Mouse (Mus musculus): Measurements from ENCODE around the gene Proser3. TPM values are rescaled to one million over a fixed set of nuclear protein-coding genes. Genes with fewer than 3 reads are reported as not detected.

The Proser3 gene
- total RNA-seq, 2 experiments from 2014 or later: 4.0 to 4.1 TPM

DNA sequence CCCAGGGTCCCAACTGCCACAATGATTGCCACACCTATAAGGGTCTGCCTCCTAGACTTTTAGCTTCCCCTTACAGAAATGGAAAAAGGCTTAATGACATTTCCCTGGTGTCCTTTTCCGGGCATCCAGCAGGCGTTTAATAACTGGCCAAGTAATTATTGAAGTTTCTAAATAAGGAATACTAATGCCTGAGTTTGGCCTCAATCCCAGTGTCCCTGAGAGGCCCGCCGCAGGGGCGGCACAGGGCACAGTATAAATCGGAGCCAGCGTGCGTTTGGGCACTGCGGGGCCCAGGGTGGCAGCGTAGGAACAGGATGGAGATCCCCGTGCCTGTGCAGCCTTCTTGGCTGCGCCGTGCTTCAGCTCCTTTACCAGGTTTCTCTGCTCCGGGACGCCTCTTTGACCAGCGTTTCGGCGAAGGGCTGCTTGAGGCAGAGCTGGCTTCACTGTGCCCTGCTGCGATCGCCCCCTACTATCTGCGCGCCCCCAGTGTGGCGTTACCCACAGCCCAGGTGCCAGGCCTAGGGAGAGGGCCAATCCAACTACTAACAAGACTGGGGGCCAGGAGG lies 1.0 kb upstream of the Proser3 start:
- no peak for DNase-seq (ENCODE audit: low spot score in 2 of 2)
- no peak; the same call in 1 of the 2 replicates for TF ChIP-seq CTCF (conservative IDR thresholded peaks at IDR 0.05)
- Histone ChIP-seq H3K27ac (peak overlapping the region; percentile 97), H3K4me3 (peak overlapping the region; percentile 69)

DNA sequence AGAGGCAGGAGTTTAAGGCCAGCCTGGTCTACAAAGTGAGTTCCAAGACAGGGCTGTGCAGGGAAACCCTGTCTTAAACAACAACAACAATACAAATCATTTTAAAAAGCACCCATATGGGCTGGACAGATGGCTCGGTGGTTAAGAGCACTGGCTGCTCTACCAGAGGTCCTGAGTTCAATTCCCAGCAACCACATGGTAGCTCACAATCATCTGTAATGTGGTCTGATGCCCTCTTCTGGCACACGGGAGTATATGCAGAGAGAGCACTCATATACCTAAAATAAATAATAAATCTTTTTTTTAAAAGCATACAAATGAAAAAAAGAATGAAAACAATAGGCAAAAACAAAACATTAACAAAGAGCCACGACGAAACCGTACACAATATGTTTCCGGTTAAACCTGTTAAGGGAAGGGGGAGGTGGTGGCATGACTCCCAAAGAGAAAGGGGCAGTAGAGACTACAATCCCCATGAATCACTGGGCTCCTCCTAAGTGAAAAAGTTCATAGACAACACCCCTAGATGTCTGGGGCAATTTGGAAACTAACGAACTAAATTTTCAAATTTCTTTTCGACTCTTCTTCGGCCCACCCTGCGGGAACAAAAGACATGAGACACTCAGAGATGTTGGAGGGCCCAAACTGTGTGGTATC lies 526 bp downstream of the Proser3 start:
- no peak for DNase-seq (ENCODE audit: low spot score in 2 of 2)
- Histone ChIP-seq H3K4me3 (peak overlapping the region; percentile 69), H3K27ac (peak overlapping the region; percentile 97)
- peak; percentile 85 for TF ChIP-seq CTCF (conservative IDR thresholded peaks at IDR 0.05)

DNA sequence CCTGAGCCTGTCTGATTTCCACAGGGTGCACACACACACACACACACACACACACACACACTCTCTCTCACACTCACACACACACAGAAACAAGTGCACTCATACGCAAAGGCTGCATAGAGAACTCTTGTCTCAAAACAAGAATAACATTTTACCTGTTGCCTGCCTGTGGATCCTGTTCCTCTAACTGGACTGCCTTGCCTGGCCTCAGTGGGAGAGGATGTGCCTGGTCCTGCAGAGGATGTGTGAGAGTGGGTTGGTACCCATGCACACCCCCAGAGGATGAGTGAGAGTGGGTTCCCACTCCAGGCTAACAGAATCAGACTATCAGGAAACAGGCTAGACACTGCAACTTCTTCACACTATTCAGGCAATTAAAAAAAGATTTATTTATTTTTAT lies 1.5 kb downstream of the Proser3 start:
- DNase-seq (ENCODE audit: low spot score in 2 of 2): no peak
- H3K27ac ChIP-seq: no peak overlapping the region
- no peak for TF ChIP-seq CTCF (conservative IDR thresholded peaks at IDR 0.05)
- no peak overlapping the region for H3K4me3 ChIP-seq

DNA sequence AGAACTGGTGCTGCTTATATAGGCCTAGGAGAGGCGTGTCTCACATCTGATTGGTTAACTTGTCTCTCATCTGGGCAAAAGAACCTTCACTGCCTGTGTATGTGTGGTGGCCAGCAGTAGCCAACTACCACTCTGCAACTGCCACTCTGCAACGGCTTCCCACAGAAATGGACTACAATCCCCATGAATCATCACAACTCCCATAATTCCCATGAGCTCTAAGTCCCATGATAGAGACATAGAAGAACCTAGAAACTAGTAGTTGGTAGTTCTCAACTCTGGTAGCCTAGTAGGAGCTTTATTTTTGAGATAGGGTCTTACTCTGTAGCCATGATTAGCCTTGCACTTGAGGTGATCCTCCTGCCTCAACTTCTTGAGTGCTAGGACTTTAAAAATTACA lies 2.2 kb downstream of the Proser3 start:
- no peak for DNase-seq (ENCODE audit: low spot score in 2 of 2)
- no peak overlapping the region for H3K27ac ChIP-seq
- TF ChIP-seq CTCF (conservative IDR thresholded peaks at IDR 0.05): no peak
- H3K4me3 ChIP-seq: no peak overlapping the region

DNA sequence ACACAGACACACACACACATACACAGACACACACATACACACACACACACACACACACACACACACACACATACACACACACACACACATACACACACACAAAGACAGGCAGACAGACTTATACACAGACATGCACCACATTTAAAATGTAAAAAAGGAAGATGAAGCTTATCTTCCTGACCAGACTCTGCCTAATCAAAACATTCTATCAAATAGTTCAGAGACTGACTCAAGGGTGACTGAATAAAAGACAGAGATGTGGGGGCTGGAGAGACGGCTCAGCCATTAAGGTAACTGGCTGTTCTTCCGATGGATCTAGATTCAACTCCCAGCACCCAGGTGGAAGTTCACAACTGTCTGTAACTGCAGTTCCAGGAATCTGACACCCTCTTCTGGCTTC lies 7.8 kb downstream of the Proser3 start:
- no peak overlapping the region for H3K27ac ChIP-seq
- TF ChIP-seq CTCF (conservative IDR thresholded peaks at IDR 0.05): no peak
- H3K4me3 ChIP-seq: no peak overlapping the region
- no peak for DNase-seq (ENCODE audit: low spot score in 2 of 2)

DNA sequence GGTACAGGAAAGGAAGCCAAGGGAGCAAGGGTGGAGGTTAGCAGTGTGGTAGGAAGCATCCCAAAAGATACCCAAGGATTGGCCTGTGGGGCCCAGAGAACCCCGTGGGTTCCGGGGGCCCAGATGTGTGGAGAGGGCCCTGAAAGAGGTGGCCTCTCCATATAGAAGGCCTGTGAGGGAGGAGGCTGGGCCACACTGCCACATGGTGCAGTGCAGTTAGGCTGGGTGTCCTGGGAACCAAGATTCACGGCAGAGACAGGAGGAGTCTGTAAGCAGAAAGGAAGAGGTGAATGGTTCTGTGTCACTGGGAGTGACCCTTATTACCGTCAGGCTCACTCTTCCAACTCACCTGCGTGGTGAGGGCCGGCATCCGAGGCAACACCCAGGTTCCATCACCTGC lies 11.5 kb downstream of the Proser3 start:
- no peak for TF ChIP-seq CTCF (conservative IDR thresholded peaks at IDR 0.05)
- no peak for DNase-seq (ENCODE audit: low spot score in 2 of 2)
- no peak overlapping the region for H3K4me3 ChIP-seq
- H3K27ac ChIP-seq: no peak overlapping the region

DNA sequence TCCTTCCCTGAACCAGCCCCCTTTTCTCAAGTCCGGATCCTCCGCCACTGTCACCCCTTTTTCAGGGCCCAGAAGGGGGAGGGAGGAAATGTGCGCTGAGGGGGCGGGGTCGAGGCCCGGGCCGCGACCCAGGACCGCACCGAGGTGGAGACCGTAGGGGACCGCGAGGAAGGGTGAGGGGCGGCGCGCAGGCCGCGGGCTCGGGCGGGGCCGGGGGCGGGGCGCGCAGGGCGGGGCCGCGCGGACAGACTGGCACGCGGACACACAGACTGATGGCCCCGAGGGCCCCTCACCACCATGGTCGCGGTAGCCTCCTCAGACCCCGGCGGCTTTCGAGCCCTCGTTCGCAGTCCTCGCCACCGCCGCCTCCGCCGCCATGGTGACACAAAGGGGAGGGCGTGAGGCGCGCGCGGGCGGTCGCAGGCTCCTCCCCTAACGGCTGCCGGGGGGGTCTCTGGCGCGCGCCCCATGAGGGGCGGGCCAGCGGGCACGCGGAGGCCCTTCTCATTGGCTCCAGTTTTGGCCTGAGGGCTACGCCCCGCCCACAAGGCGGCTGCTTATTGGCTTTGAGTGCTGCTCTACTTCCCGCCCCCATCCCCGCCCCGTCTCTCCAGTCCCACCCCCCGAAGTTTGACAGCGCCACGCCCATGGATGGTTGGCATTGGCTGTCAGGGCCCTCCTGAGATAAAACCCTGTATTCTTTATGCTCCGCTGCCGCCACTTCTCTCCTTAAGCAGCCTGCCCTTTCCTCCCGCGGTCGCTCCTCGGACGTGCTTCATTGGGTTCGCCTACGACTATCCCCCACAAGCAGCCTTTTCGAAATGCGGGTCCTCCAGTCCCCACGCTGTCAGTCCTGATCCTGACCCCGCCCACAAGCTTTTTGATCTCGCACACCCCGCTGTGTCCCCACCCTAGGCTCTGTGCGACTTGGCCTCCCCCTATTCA lies 17.2 kb downstream of the Proser3 start, which contains the start of gene Arhgap33:
Gene Arhgap33, minus strand, starts transcription at position 428 of the 945 bp plus-strand sequence.
- Histone ChIP-seq H3K4me3 (peak within 1 kb of the TSS; percentile 75), H3K27ac (peak within 1 kb of the TSS; percentile 90)
- no peak for TF ChIP-seq CTCF (conservative IDR thresholded peaks at IDR 0.05)
- DNase-seq (ENCODE audit: low spot score in 2 of 2): peak; percentile 95 to 96

DNA sequence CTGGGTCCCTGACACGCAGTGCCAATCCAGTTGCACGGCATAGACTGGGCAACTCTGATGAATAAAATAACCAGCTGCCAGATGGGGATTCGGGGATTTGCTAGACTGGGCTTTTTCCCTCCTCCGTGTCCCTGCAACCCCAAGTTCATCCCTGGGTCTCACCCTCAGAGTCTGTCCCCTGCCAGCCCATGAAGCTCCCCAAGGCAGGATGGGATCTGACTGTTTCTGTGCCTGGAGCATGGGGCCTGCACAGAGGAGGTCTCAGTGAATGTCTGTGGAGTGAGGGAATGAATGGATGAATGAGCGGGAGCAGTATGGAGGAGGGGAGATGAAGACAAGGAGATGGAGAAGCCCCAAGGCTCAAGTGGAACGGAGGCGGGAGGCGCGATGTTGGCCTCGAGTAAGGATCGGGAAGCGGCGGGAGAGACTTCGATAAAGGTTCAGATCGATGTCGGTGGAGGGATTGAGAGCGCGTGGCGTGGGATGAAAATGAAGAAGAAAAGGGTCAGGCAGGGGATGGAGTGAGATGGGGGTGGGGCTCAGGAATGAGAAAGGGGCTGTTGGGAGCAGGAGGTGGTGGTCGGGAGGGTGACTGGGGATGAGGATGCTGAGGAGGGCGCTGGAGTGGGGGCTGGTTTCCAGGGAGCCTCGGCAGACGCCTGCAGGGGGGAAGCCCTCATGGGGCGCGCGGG lies 18.0 kb downstream of the Proser3 start:
- DNase-seq (ENCODE audit: low spot score in 2 of 2): no peak
- Histone ChIP-seq H3K27ac (peak overlapping the region; percentile 90), H3K4me3 (peak overlapping the region; percentile 75)
- no peak for TF ChIP-seq CTCF (conservative IDR thresholded peaks at IDR 0.05)

DNA sequence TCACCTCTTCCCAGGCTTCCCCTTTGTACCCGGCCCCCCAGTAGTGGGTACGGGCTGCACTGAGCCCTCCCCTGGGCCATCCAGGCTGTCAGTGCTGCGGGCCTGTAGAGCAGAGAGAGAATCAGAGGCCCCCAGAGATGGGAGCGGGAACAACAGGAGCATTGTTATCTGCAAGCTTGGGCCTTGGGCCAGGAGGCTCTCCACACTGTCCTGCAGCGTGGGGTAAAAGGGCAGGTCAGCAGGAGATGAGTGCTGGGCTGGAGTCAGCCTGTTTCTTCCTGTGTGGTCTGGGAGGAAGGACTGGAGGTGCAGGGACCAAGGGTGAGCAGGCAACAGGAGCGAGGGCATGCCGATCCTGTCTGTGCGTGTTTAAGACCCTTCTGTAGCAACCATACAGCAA lies 19.2 kb downstream of the Proser3 start:
- no peak for DNase-seq (ENCODE audit: low spot score in 2 of 2)
- TF ChIP-seq CTCF (conservative IDR thresholded peaks at IDR 0.05): no peak; the same call in 1 of the 2 replicates
- H3K27ac ChIP-seq: peak overlapping the region; percentile 90

DNA sequence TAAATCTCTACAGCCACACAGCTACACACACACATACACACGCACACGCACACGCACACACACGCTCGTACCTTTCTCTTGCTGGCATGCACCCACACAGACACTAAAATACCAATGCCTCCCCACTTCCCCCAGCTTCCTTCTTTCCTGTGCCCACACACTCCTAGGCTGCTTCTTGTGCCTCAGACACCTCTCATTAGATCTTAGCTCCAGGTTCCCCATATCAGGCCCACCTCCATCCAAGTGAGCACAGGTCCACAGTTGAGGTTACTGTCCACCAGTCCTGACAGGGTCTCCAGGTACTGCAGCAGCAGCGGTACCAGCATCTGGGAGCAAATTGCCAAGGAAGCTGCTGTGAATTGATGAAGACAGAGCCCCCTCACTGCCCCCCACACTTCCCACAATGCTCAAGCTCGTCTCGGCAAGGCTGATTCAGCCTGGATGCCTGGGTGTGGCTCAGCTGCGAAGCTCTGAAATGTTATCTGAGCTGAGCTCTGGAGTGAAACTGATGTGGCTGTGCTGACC lies 20.7 kb downstream of the Proser3 start:
- no peak for DNase-seq (ENCODE audit: low spot score in 2 of 2)
- no peak for TF ChIP-seq CTCF (conservative IDR thresholded peaks at IDR 0.05)
- Histone ChIP-seq H3K4me3 (no peak overlapping the region; the same call in 1 of the 2 replicates), H3K27ac (0 out of 2 replicates have a peak overlapping the region, but pooled peaks have one; percentile 23)

More for the DNA sequence above, 19.2 kb downstream of the Proser3 start:
- H3K4me3 ChIP-seq: no peak overlapping the region; the same call in 1 of the 2 replicates

DNA sequence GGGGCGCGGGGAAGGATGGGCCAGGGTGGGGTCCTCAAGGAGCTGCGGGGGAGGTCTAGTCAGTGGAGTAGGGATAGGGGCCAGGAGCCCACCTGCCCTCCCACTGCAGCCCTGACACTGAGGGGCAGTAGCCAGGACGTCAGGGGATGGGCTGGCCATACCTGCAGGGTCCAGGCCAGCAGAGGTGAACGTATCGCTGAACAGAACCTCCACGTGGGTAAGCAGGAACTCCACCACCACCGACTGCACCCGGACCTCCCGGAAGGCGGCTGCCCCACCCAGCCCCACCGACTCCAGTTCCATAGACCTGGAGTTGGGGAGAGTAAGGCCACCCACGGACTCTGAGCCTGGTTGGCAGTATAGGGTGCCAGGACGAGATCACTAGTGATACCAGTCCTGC lies 25.1 kb downstream of the Proser3 start:
- Histone ChIP-seq H3K4me3 (no peak overlapping the region), H3K27ac (no peak overlapping the region)
- no peak for DNase-seq (ENCODE audit: low spot score in 2 of 2)
- no peak for TF ChIP-seq CTCF (conservative IDR thresholded peaks at IDR 0.05)

DNA sequence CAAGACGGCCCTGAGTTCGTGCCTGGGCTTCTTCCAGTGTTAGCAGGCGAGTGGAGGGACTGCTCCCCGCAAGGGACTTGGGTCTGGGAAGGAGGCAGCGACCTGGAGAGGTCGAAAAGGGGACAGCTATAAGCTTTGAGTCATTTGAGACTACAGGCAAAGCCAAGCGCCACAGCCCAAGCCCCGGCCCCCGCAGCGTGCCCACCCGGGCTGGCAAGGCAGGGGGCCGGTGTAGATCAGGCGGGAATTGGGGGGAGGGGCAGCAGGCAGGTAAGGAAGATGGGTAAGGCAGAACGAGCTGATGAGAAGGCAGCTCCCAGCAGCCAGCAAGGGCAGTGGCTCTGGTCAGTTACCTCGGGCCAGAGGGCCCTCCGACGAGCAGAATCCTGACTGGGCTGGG lies 25.7 kb downstream of the Proser3 start:
- Histone ChIP-seq H3K4me3 (no peak overlapping the region), H3K27ac (no peak overlapping the region)
- TF ChIP-seq CTCF (conservative IDR thresholded peaks at IDR 0.05): no peak
- DNase-seq (ENCODE audit: low spot score in 2 of 2): no peak

All from layer of hippocampus, adult 2 months (tissue).